Mouse (Mus musculus): ENCODE measurements around the gene Rsph6a.

Rsph6a gene

DNA sequence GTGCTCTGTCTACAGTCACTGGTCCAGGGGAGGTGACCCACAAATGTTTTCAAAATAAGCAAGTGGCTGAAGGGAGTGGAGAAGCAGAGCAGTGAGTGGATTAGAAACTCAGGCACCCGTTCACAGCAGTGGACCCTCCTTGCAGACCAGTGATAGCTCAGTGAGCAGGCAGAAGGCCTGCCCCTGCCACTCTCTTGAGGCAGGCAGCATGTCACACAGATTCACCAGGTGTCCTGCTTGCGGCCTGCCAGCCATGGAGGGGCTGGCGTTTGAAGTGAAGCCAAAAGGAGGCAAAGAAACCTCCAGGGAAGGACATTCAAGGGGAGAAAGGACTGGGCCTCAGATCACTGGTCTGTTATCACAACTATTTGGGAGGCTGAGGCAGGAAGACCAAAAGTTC, 24.2 kb downstream of the Rsph6a start:
- DNase-seq (ENCODE audit: inconsistent ontology term) = no peak

- DNase-seq (ENCODE audit: inconsistent ontology term) = no peak
Measured at GRCm38 (mm10) chr7:19080451-19080950, 26.0 kb downstream of the Rsph6a start.

- no peak for DNase-seq (ENCODE audit: inconsistent ontology term)
Measured at GRCm38 (mm10) chr7:19082171-19082570, 27.7 kb downstream of the Rsph6a start.

DNA sequence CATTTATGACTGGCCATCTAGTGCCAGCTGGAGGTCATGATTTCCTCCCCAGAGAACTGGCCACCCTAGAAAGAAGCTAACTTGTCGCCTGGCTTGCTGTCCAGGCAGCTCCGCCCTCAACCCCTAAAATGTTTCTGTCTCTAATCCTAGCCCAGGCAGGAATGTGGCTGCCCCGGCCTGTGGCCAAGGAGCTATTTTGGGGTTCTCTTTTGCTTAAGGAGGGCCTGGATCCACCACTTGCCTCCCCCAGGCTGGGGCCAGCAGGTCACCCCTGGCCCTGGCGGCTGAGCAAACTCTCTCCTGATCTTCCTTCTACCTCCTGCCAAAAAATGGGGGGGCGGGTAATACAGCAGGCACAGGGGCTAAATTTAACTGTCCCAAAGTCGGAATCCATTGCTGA, 28.6 kb downstream of the Rsph6a start:
- peak; percentile 37 for DNase-seq (ENCODE audit: inconsistent ontology term)

- peak; percentile 49 for DNase-seq (ENCODE audit: inconsistent ontology term)
Measured at GRCm38 (mm10) chr7:19083701-19084100, 29.2 kb downstream of the Rsph6a start, which contains the start of gene Dmpk. TSS of gene Dmpk (plus strand) at chr7:19083849.

DNA sequence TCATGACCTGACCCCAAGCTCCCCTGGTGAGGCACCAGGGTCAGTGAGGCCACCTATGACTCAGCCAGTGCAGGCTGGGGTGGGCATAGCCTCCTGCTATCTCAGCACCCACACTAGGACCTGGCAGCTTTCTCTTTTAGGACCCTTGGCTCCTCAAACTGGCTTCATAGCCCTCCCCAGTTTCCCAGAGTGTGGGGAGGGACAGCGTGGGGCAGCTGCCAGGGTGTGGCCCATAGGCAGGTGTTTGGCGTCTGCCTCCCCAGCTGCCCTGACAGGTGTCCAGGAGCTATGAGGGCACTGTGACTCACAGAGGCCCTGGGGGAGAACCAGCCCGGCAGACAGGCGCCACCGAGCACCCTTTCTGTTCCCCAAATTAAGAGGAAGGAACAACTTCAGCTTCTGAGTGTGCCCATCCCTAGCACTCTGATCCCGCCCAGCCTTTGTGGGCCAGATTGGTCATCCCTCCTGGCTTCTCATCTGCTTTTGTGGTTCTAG, 29.8 kb downstream of the Rsph6a start:
- peak; percentile 36 for DNase-seq (ENCODE audit: inconsistent ontology term)

- no peak for DNase-seq (ENCODE audit: inconsistent ontology term)
Measured at GRCm38 (mm10) chr7:19084921-19085473, 30.5 kb downstream of the Rsph6a start.

GRCm38 (mm10) chr7:19085495-19085894, 31.0 kb downstream of the Rsph6a start:
- no peak for DNase-seq (ENCODE audit: inconsistent ontology term)

DNA sequence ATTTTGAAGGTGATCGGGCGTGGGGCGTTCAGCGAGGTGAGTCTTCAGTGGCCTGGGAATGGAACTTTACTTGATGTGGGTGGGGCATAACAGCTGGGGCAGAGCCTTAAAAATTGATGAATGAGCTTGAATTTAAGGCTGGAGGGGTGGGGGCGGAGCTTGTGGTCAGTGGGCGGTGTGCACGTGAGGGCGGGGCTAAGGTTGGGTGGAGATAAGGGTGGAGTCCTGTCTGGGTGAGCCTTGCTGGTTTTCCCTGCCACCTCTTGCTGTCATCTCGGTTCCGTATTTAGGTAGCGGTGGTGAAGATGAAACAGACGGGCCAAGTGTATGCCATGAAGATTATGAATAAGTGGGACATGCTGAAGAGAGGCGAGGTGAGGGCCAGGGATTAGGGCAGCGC, 31.6 kb downstream of the Rsph6a start:
- peak; percentile 58 for DNase-seq (ENCODE audit: inconsistent ontology term)

DNA sequence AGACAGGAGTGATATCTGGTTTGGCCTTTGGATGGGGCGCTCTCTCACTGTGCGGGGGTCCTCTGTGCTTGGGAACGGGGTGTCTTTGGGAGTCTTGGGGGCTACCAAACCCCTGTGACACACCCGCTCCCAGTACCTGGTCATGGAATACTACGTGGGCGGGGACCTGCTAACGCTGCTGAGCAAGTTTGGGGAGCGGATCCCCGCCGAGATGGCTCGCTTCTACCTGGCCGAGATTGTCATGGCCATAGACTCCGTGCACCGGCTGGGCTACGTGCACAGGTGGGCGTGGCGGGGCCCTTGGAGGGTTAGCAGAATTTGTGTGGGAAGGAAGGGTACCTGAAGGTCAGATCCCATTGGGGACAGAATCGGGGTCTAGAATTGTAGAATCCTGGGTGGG, 32.3 kb downstream of the Rsph6a start:
- DNase-seq (ENCODE audit: inconsistent ontology term) = no peak

GRCm38 (mm10) chr7:19088813-19089212, 34.3 kb downstream of the Rsph6a start:
- peak; percentile 62 for DNase-seq (ENCODE audit: inconsistent ontology term)

GRCm38 (mm10) chr7:19091913-19092312, 37.4 kb downstream of the Rsph6a start:
- no peak for DNase-seq (ENCODE audit: inconsistent ontology term)

GRCm38 (mm10) chr7:19092381-19093173, 38.1 kb downstream of the Rsph6a start:
- DNase-seq (ENCODE audit: inconsistent ontology term) = peak; percentile 95

DNA sequence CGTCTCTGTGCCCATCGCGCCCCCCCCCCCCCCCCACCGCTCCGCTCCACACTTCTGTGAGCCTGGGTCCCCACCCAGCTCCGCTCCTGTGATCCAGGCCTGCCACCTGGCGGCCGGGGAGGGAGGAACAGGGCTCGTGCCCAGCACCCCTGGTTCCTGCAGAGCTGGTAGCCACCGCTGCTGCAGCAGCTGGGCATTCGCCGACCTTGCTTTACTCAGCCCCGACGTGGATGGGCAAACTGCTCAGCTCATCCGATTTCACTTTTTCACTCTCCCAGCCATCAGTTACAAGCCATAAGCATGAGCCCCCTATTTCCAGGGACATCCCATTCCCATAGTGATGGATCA, 38.7 kb downstream of the Rsph6a start:
- DNase-seq (ENCODE audit: inconsistent ontology term) = peak; percentile 92

GRCm38 (mm10) chr7:19093537-19094385, 39.3 kb downstream of the Rsph6a start:
- DNase-seq (ENCODE audit: inconsistent ontology term) = peak; percentile 98

- peak; percentile 68 for DNase-seq (ENCODE audit: inconsistent ontology term)
Measured at GRCm38 (mm10) chr7:19094471-19094825, 40.0 kb downstream of the Rsph6a start, which contains the start of gene Six5. TSS of gene Six5 (plus strand) at chr7:19094594.

- peak; percentile 73 for DNase-seq (ENCODE audit: inconsistent ontology term)
Measured at GRCm38 (mm10) chr7:19094826-19095750, 40.6 kb downstream of the Rsph6a start.

GRCm38 (mm10) chr7:19095751-19096110, 41.2 kb downstream of the Rsph6a start:
- DNase-seq (ENCODE audit: inconsistent ontology term) = peak; percentile 82

DNA sequence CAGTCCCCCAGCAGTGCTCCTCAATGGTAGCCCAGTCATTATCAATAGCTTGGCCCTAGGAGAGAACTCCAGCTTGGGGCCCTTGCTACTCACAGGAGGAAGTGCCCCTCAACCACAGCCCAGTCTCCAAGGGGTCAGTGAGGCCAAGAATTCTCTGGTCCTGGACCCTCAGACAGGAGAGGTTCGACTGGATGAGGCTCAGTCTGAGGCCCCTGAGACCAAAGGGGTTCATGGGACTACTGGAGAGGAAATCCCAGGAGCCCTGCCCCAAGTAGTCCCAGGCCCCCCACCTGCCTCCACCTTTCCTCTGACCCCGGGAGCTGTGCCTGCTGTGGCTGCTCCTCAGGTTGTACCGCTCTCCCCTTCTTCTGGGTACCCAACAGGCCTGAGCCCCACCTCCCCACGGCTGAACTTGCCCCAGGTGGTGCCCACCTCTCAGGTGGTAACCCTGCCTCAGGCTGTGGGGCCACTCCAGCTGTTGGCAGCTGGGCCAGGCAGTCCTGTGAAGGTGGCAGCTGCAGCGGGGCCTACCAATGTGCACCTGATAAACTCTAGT, 42.0 kb downstream of the Rsph6a start:
- DNase-seq (ENCODE audit: inconsistent ontology term) = no peak

GRCm38 (mm10) chr7:19097217-19097616, 42.7 kb downstream of the Rsph6a start:
- no peak for DNase-seq (ENCODE audit: inconsistent ontology term)

DNA sequence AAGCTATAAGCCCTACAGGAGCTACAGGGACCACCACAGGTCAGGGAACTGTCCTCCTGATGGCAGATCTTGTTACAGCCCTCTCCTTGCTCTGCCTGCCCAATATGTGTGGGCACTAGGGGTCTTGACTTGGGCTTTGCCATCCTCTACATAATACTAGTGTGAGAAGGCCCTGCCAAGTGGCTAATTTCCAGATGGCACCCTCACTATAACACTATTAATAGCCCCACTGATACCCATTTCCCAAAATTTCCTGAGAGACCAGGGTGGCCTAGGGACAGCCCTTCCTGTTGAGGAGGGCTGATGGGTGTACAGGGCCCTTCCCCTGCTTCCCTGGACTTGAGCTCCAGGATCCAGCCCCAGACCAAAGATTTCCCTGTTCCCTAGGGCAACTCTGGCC, 43.4 kb downstream of the Rsph6a start:
- DNase-seq (ENCODE audit: inconsistent ontology term) = no peak

All from Muller cell, postnatal 12 days (primary cell).